Mouse (Mus musculus): ENCODE results near the gene Tysnd1. TPM values are rescaled to one million over a fixed set of nuclear protein-coding genes. Genes with fewer than 3 reads are reported as not detected.
A peak's percentile ranks its signal among the peaks of the same experiment; 100 is the strongest.

The Tysnd1 gene
- polyA plus RNA-seq, 1 experiment, result 23.6 TPM

GRCm38 (mm10) chr10:61714146-61714545 is 18.8 kb downstream of the Tysnd1 start:
- Histone ChIP-seq H3K4me3 (ENCODE audit: insufficient read depth, low read length) (no peak overlapping the region), H3K27ac (ENCODE audit: insufficient read depth, low read length) (no peak overlapping the region), H3K4me1 (ENCODE audit: control insufficient read depth, insufficient read depth, low read length) (no peaks in the 10 kb centered on the region)
- TF ChIP-seq POLR2A (IDR thresholded peaks at IDR 0.05; ENCODE audit: extremely low read depth, insufficient read depth, low read length), result no peak
- TF ChIP-seq CTCF (IDR thresholded peaks at IDR 0.05; ENCODE audit: extremely low read depth, insufficient read depth, low read length), result no peak

GRCm38 (mm10) chr10:61714771-61715461 is 19.6 kb downstream of the Tysnd1 start, which contains the start of gene Aifm2:
TSS of gene Aifm2 (plus strand) at chr10:61715263.
- TF ChIP-seq CTCF (IDR thresholded peaks at IDR 0.05; ENCODE audit: extremely low read depth, insufficient read depth, low read length) (no peak), POLR2A (IDR thresholded peaks at IDR 0.05; ENCODE audit: extremely low read depth, insufficient read depth, low read length) (no peak)
- Histone ChIP-seq H3K4me3 (ENCODE audit: insufficient read depth, low read length) (peak within 1 kb of the TSS; percentile 52), H3K4me1 (ENCODE audit: control insufficient read depth, insufficient read depth, low read length) (no peaks in the 10 kb centered on the region), H3K27ac (ENCODE audit: insufficient read depth, low read length) (no peak within 1 kb of the TSS)

- H3K4me1 ChIP-seq (ENCODE audit: control insufficient read depth, insufficient read depth, low read length), result no peaks in the 10 kb centered on the region
- no peak overlapping the region for H3K27ac ChIP-seq (ENCODE audit: insufficient read depth, low read length)
- peak overlapping the region; percentile 52 for H3K4me3 ChIP-seq (ENCODE audit: insufficient read depth, low read length)
- TF ChIP-seq CTCF (IDR thresholded peaks at IDR 0.05; ENCODE audit: extremely low read depth, insufficient read depth, low read length) (no peak), POLR2A (IDR thresholded peaks at IDR 0.05; ENCODE audit: extremely low read depth, insufficient read depth, low read length) (no peak)
These were observed 20.1 kb downstream of the Tysnd1 start for GRCm38 (mm10) chr10:61715462-61715837.

- H3K27ac ChIP-seq (ENCODE audit: insufficient read depth, low read length), result no peak overlapping the region
- H3K4me3 ChIP-seq (ENCODE audit: insufficient read depth, low read length), result no peak overlapping the region; the same call in 1 of the 2 replicates
- no peak for TF ChIP-seq POLR2A (IDR thresholded peaks at IDR 0.05; ENCODE audit: extremely low read depth, insufficient read depth, low read length)
- TF ChIP-seq CTCF (IDR thresholded peaks at IDR 0.05; ENCODE audit: extremely low read depth, insufficient read depth, low read length), result no peak
- H3K4me1 ChIP-seq (ENCODE audit: control insufficient read depth, insufficient read depth, low read length), result no peaks in the 10 kb centered on the region
These were observed 20.9 kb downstream of the Tysnd1 start for GRCm38 (mm10) chr10:61715996-61716864.

GRCm38 (mm10) chr10:61717406-61718296 is 22.3 kb downstream of the Tysnd1 start:
- no peak overlapping the region for H3K27ac ChIP-seq (ENCODE audit: insufficient read depth, low read length)
- H3K4me3 ChIP-seq (ENCODE audit: insufficient read depth, low read length), result no peak overlapping the region
- no peaks in the 10 kb centered on the region for H3K4me1 ChIP-seq (ENCODE audit: control insufficient read depth, insufficient read depth, low read length)
- TF ChIP-seq POLR2A (IDR thresholded peaks at IDR 0.05; ENCODE audit: extremely low read depth, insufficient read depth, low read length), result no peak
- TF ChIP-seq CTCF (IDR thresholded peaks at IDR 0.05; ENCODE audit: extremely low read depth, insufficient read depth, low read length), result no peak

- H3K4me1 ChIP-seq (ENCODE audit: control insufficient read depth, insufficient read depth, low read length), result no peaks in the 10 kb centered on the region
- H3K4me3 ChIP-seq (ENCODE audit: insufficient read depth, low read length), result no peak overlapping the region
- TF ChIP-seq POLR2A (IDR thresholded peaks at IDR 0.05; ENCODE audit: extremely low read depth, insufficient read depth, low read length), result no peak
- no peak for TF ChIP-seq CTCF (IDR thresholded peaks at IDR 0.05; ENCODE audit: extremely low read depth, insufficient read depth, low read length)
- H3K27ac ChIP-seq (ENCODE audit: insufficient read depth, low read length), result no peak overlapping the region
These were observed 25.0 kb downstream of the Tysnd1 start for GRCm38 (mm10) chr10:61720331-61720730.

GRCm38 (mm10) chr10:61722215-61722614 is 26.9 kb downstream of the Tysnd1 start:
- TF ChIP-seq CTCF (IDR thresholded peaks at IDR 0.05; ENCODE audit: extremely low read depth, insufficient read depth, low read length) (no peak), POLR2A (IDR thresholded peaks at IDR 0.05; ENCODE audit: extremely low read depth, insufficient read depth, low read length) (no peak)
- Histone ChIP-seq H3K27ac (ENCODE audit: insufficient read depth, low read length) (no peak overlapping the region), H3K4me1 (ENCODE audit: control insufficient read depth, insufficient read depth, low read length) (no peaks in the 10 kb centered on the region), H3K4me3 (ENCODE audit: insufficient read depth, low read length) (no peak overlapping the region)

GRCm38 (mm10) chr10:61723271-61723670 is 28.0 kb downstream of the Tysnd1 start:
- H3K4me3 ChIP-seq (ENCODE audit: insufficient read depth, low read length), result no peak overlapping the region
- no peak overlapping the region for H3K27ac ChIP-seq (ENCODE audit: insufficient read depth, low read length)
- TF ChIP-seq CTCF (IDR thresholded peaks at IDR 0.05; ENCODE audit: extremely low read depth, insufficient read depth, low read length), result no peak
- no peak for TF ChIP-seq POLR2A (IDR thresholded peaks at IDR 0.05; ENCODE audit: extremely low read depth, insufficient read depth, low read length)
- H3K4me1 ChIP-seq (ENCODE audit: control insufficient read depth, insufficient read depth, low read length), result no peaks in the 10 kb centered on the region

- no peaks in the 10 kb centered on the region for H3K4me1 ChIP-seq (ENCODE audit: control insufficient read depth, insufficient read depth, low read length)
- H3K4me3 ChIP-seq (ENCODE audit: insufficient read depth, low read length), result no peak overlapping the region
- no peak for TF ChIP-seq POLR2A (IDR thresholded peaks at IDR 0.05; ENCODE audit: extremely low read depth, insufficient read depth, low read length)
- no peak for TF ChIP-seq CTCF (IDR thresholded peaks at IDR 0.05; ENCODE audit: extremely low read depth, insufficient read depth, low read length)
- H3K27ac ChIP-seq (ENCODE audit: insufficient read depth, low read length), result no peak overlapping the region
These were observed 33.9 kb downstream of the Tysnd1 start for GRCm38 (mm10) chr10:61729181-61729580.
